Mouse (Mus musculus) heart, embryonic 12.5 days (tissue): ENCODE results near the gene N6amt1. TPM values are rescaled to one million over a fixed set of nuclear protein-coding genes. Genes with fewer than 3 reads are reported as not detected.

ENCODE experiments used
- ATAC-seq: fragments of 200-750 bp; cut with Nextera tagmentation; 2 replicates; pipeline ENCODE4 v1.8.0; 2017; ENCODE audit warnings: moderate TSS enrichment, moderate library complexity; ENCODE audit not compliant: insufficient number of reproducible peaks, low FRiP score
- H3K27ac ChIP-seq: fragments of 300-500 bp; sonication (generic); 2 replicates; pipeline ENCODE4 v1.5.1; 2016; ENCODE audit warnings: mild to moderate bottlenecking, moderate library complexity; ENCODE audit not compliant: poor library complexity, severe bottlenecking
- H3K27me3 ChIP-seq: fragments of 300-500 bp; sonication (generic); replicated peaks from 2 replicates; pipeline ENCODE4 v1.6.1; 2016; ENCODE audit warnings: mild to moderate bottlenecking, moderate library complexity
- H3K36me3 ChIP-seq: fragments of 300-500 bp; sonication (generic); 2 replicates; pipeline ENCODE4 v1.6.1; 2016; ENCODE audit warnings: mild to moderate bottlenecking, moderate library complexity
- H3K4me1 ChIP-seq: fragments of 300-500 bp; sonication (generic); replicated peaks from 2 replicates; pipeline ENCODE4 v1.6.1; 2016; ENCODE audit warnings: mild to moderate bottlenecking
- H3K4me2 ChIP-seq: fragments of 300-500 bp; sonication (generic); 2 replicates; pipeline ENCODE4 v1.6.1; 2016; ENCODE audit warnings: mild to moderate bottlenecking, moderate library complexity
- H3K4me3 ChIP-seq: fragments of 300-500 bp; sonication (generic); 2 replicates; pipeline ENCODE4 v1.5.1; 2016; ENCODE audit warnings: mild to moderate bottlenecking
- H3K9ac ChIP-seq: fragments of 300-500 bp; sonication (generic); 2 replicates; pipeline ENCODE4 v1.6.1; 2016; ENCODE audit warnings: mild to moderate bottlenecking, moderate library complexity
- H3K9me3 ChIP-seq: fragments of 300-500 bp; sonication (generic); replicated peaks from 2 replicates; pipeline ENCODE4 v1.6.1; 2016; ENCODE audit warnings: mild to moderate bottlenecking, moderate library complexity
- WGBS: fragments of 180-500 bp; shearing (Covaris S2); methylation state at CpG from one replicate; pipeline ENCODE4 v1.1.7; 2016; 5-methylcytosine and 5-hydroxymethylcytosine counted together
- polyA plus RNA-seq: library from polyadenylated mRNA; unstranded; fragments of >200 nt; fragmentation: Nextera tagmentation; extraction: Ambion mirVana; gene quantifications from 2 replicates; pipeline ENCODE4 v1.2.1, GENCODE M21; 2016

The N6amt1 gene
- polyA plus RNA-seq, 1 experiment from 2014 or later, result 22.5 TPM

- 77% methylated on average over 3 of the region's 3 CpGs for WGBS
- H3K9ac ChIP-seq, result no peak overlapping the region
- no peaks in the 10 kb centered on the region for H3K4me1 ChIP-seq
- no peaks in the 10 kb centered on the region; the same call in 1 of the 2 replicates for H3K9me3 ChIP-seq
- H3K4me3 ChIP-seq, result no peak overlapping the region
- no peak overlapping the region for H3K27ac ChIP-seq
- H3K4me2 ChIP-seq, result no peak overlapping the region
- ATAC-seq, result no peak
- H3K36me3 ChIP-seq, result no peaks in the 10 kb centered on the region
- H3K27me3 ChIP-seq, result no peaks in the 10 kb centered on the region
These were observed 19.2 kb upstream of the N6amt1 start for GRCm38 (mm10) chr16:87334756-87335155.

DNA sequence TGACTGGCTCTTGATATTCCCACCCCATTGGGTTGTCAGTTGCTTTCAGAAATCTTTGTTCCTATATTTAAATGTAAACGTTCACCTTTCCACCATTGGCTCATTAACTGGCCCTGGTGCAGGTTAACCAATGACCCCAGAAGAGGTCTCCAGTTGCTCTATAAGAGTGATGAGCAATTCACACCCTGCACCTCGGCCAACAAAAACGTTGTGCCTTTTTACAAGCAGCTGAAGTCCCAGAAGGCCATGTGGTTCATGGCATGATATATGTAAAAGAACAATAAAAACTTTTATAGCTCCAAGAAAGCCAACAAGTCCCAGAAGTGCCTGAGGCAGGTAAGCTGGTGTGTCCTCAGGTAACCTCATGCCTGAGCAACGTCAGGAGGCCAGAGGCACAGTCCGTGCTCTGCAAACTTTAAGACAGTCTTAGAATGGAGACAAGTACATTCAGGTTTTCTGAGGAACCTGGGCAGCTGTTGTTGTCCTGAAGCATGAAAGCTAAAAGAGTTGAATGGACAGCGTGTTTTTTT, 12.9 kb upstream of the N6amt1 start:
- Histone ChIP-seq H3K36me3 (no peaks in the 10 kb centered on the region), H3K27me3 (no peaks in the 10 kb centered on the region), H3K4me1 (no peaks in the 10 kb centered on the region), H3K9me3 (no peaks in the 10 kb centered on the region), H3K9ac (no peak overlapping the region), H3K4me2 (no peak overlapping the region), H3K27ac (no peak overlapping the region), H3K4me3 (no peak overlapping the region)
- ATAC-seq, result no peak
- 75% methylated on average over 6 of the region's 6 CpGs for WGBS

- Histone ChIP-seq H3K36me3 (no peaks in the 10 kb centered on the region), H3K9me3 (no peaks in the 10 kb centered on the region; the same call in 1 of the 2 replicates), H3K27me3 (no peaks in the 10 kb centered on the region), H3K4me1 (peaks cover 10% of the 10 kb centered on the region), H3K4me2 (no peak overlapping the region), H3K27ac (peak overlapping the region; percentile 68), H3K4me3 (no peak overlapping the region), H3K9ac (no peak overlapping the region)
- 59% methylated on average over 2 of the region's 2 CpGs for WGBS
- ATAC-seq, result peak; percentile 68
These were observed 5.9 kb upstream of the N6amt1 start for GRCm38 (mm10) chr16:87348133-87348532.

DNA sequence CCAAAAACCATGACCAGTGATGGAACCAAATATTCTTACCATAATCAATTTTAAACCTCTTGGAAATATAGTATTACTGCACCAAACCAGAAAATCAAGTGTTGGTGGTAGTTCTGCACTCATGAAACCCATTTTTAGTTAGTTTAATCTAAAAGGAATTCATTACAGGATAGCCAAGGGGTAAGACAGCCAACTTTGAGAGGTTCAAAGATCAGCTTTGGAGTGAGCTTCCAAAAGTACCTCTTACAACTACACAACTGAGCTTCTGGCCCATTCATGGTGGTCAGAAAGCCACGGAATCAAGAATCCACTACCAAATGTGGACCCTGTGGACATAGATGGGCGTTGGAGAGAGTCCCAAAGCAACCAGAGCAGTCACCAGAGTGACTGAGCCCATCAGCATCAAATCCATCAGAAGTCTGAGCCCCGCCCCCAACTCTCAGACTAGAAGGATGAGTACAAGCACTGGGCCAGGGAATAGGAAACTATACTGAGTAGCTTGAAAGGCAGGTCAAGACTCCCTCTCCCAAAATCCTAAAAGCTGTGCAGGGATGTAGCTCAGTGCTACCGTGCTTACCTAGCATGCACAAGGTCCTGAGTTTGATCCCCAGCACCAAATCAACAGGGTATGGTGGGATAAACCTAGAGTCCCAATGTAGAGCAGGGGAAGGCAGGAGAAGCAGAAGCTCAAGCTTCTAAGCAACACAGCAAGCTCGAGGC, 2.4 kb upstream of the N6amt1 start:
- Histone ChIP-seq H3K9ac (no peak overlapping the region), H3K9me3 (no peaks in the 10 kb centered on the region; the same call in 1 of the 2 replicates), H3K4me1 (peaks cover 10% of the 10 kb centered on the region), H3K4me2 (no peak overlapping the region), H3K36me3 (peaks cover 5% of the 10 kb centered on the region), H3K27me3 (no peaks in the 10 kb centered on the region), H3K27ac (no peak overlapping the region), H3K4me3 (no peak overlapping the region)
- WGBS, result 71% methylated on average over 5 of the region's 5 CpGs
- ATAC-seq, result no peak

GRCm38 (mm10) chr16:87353605-87354004, 380 bp upstream of the N6amt1 start:
- peak overlapping the region; percentile 60; the same call in 1 of the 2 replicates for H3K4me2 ChIP-seq
- ATAC-seq, result no peak
- H3K9me3 ChIP-seq, result no peaks in the 10 kb centered on the region; the same call in 1 of the 2 replicates
- 0 out of 2 replicates have a peak, but pooled peaks cover 3% of the 10 kb centered on the region for H3K4me1 ChIP-seq
- H3K27me3 ChIP-seq, result no peaks in the 10 kb centered on the region
- H3K9ac ChIP-seq, result no peak overlapping the region
- H3K4me3 ChIP-seq, result peak overlapping the region; percentile 78
- no peak overlapping the region for H3K27ac ChIP-seq
- WGBS, result 98% methylated on average over 1 of the region's 1 CpGs
- peaks cover 24% of the 10 kb centered on the region for H3K36me3 ChIP-seq

GRCm38 (mm10) chr16:87354748-87355147, 763 bp downstream of the N6amt1 start:
- Histone ChIP-seq H3K4me1 (no peaks in the 10 kb centered on the region), H3K27ac (peak overlapping the region; percentile 95), H3K4me3 (peak overlapping the region; percentile 78), H3K9me3 (no peaks in the 10 kb centered on the region; the same call in 1 of the 2 replicates), H3K9ac (no peak overlapping the region), H3K4me2 (peak overlapping the region; percentile 60; the same call in 1 of the 2 replicates), H3K27me3 (no peaks in the 10 kb centered on the region), H3K36me3 (peaks cover 34% of the 10 kb centered on the region)
- 83% methylated on average over 7 of the region's 7 CpGs for WGBS
- ATAC-seq, result no peak

- 88% methylated on average over 6 of the region's 6 CpGs for WGBS
- Histone ChIP-seq H3K4me2 (no peak overlapping the region), H3K9me3 (no peaks in the 10 kb centered on the region), H3K4me1 (peaks cover 14% of the 10 kb centered on the region), H3K27me3 (no peaks in the 10 kb centered on the region), H3K27ac (no peak overlapping the region), H3K36me3 (peaks cover 66% of the 10 kb centered on the region), H3K4me3 (no peak overlapping the region), H3K9ac (no peak overlapping the region)
- ATAC-seq, result no peak
These were observed 6.1 kb downstream of the N6amt1 start for GRCm38 (mm10) chr16:87360096-87360495.

- H3K9ac ChIP-seq, result no peak overlapping the region
- H3K27me3 ChIP-seq, result no peaks in the 10 kb centered on the region
- H3K4me3 ChIP-seq, result no peak overlapping the region
- 43% methylated on average over 4 of the region's 4 CpGs for WGBS
- peaks cover 67% of the 10 kb centered on the region for H3K36me3 ChIP-seq
- H3K4me2 ChIP-seq, result no peak overlapping the region
- H3K9me3 ChIP-seq, result no peaks in the 10 kb centered on the region
- H3K27ac ChIP-seq, result peak overlapping the region; percentile 12; the same call in 1 of the 2 replicates
- no peak for ATAC-seq
- peaks cover 14% of the 10 kb centered on the region for H3K4me1 ChIP-seq
These were observed 10.2 kb downstream of the N6amt1 start for GRCm38 (mm10) chr16:87364231-87364630.

DNA sequence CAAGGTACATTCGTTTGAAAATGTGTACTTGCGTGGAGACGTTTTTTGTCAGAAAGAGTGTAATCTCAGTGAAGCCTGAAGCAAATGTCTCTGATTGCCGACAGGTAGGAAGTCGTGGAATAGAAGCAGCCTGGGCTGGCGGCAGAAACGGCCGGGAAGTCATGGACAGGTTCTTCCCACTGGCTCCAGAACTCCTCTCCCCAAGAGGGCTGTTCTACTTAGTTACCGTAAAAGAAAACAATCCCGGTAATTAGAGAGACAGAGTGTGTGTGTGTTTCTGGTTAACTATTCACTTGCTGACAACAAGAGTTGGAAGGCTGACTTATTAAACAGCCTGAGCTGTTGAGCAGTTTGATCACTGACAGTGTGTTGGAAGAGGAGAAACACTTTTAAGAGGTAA, 12.1 kb downstream of the N6amt1 start:
- WGBS, result 85% methylated on average over 10 of the region's 10 CpGs
- Histone ChIP-seq H3K36me3 (peaks cover 57% of the 10 kb centered on the region), H3K27ac (no peak overlapping the region), H3K9ac (no peak overlapping the region), H3K4me2 (no peak overlapping the region), H3K27me3 (no peaks in the 10 kb centered on the region), H3K4me1 (peaks cover 14% of the 10 kb centered on the region), H3K9me3 (no peaks in the 10 kb centered on the region), H3K4me3 (no peak overlapping the region)
- ATAC-seq, result no peak

DNA sequence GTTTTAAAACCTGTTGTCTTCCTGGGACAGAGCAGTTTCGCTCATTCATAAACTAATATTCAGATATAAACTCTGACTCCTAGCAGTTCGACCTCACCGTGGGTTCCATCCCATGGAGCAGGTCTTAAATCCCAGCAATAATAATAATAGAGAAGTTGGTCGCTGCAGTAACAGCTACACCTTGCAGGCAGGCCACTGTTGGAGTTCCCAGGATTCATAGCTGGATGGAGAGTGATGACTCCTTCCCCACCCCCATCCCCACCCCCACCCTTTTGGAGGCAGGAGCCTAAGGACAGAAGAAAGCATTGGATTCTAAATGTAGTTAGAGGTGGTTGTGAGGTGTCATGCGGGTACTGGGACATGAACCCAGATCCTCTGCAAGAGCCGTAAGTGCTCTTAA, 12.5 kb downstream of the N6amt1 start:
- Histone ChIP-seq H3K9me3 (no peaks in the 10 kb centered on the region), H3K27me3 (no peaks in the 10 kb centered on the region), H3K36me3 (peaks cover 57% of the 10 kb centered on the region), H3K4me3 (no peak overlapping the region), H3K9ac (no peak overlapping the region), H3K27ac (no peak overlapping the region), H3K4me1 (peaks cover 14% of the 10 kb centered on the region), H3K4me2 (no peak overlapping the region)
- WGBS, result 93% methylated on average over 6 of the region's 6 CpGs
- no peak for ATAC-seq

GRCm38 (mm10) chr16:87382996-87383395, 29.0 kb downstream of the N6amt1 start:
- H3K4me3 ChIP-seq, result no peak overlapping the region
- H3K9me3 ChIP-seq, result no peaks in the 10 kb centered on the region
- H3K4me1 ChIP-seq, result 0 out of 2 replicates have a peak, but pooled peaks cover 5% of the 10 kb centered on the region
- 63% methylated on average over 2 of the region's 2 CpGs for WGBS
- no peak overlapping the region for H3K4me2 ChIP-seq
- 0 out of 2 replicates have a peak overlapping the region, but pooled peaks have one; percentile 4 for H3K27ac ChIP-seq
- H3K27me3 ChIP-seq, result no peaks in the 10 kb centered on the region
- no peak for ATAC-seq
- peaks cover 79% of the 10 kb centered on the region for H3K36me3 ChIP-seq
- H3K9ac ChIP-seq, result no peak overlapping the region
